Mouse (Mus musculus): ENCODE data around the gene H2-DMb2.

- TF ChIP-seq CTCF (IDR thresholded peaks at IDR 0.05; ENCODE audit: borderline replicate concordance, insufficient read depth, low read depth, low read length) (no peak), POLR2A (IDR thresholded peaks at IDR 0.05; ENCODE audit: borderline replicate concordance, insufficient read depth, low read length) (no peak)
These were observed 31.0 kb downstream of the H2-DMb2 start for GRCm38 (mm10) chr17:34174075-34174474.

All from cerebellum, adult 2 months (tissue).